8 mouse cellular contexts compared by ENCODE assay signal in genomic region chr4:141789564-141790218, GRCm38 (mm10). TPM values are rescaled to one million over a fixed set of nuclear protein-coding genes. Genes with fewer than 3 reads are reported as not detected.
DNase-seq lines count a peak whose midpoint lies in the region; ATAC-seq and TF ChIP-seq lines count a peak whose summit lies in the region.

No protein-coding gene starts in this region.

- H3K9ac ChIP-seq in heart, adult 2 months (ENCODE audit: low read depth, low read length), result peak overlapping the region; percentile 81
- peak overlapping the region; percentile 84 for H3K9ac ChIP-seq in forebrain, postnatal 0 days
- peak overlapping the region; percentile 97 for H3K9ac ChIP-seq in liver, postnatal 0 days (replicated peaks)

- no peak for ATAC-seq in forebrain, postnatal 0 days
- no peak for ATAC-seq in liver, postnatal 0 days

- H3K79me2 ChIP-seq in heart, adult 2 months (replicated peaks; ENCODE audit: control insufficient read depth, insufficient read depth, low read length), result no peaks in the 10 kb centered on the region

- H3K4me1 ChIP-seq in heart, adult 2 months (ENCODE audit: control insufficient read depth, insufficient read depth, low read length), result peaks cover 4% of the 10 kb centered on the region
- H3K4me1 ChIP-seq in forebrain, postnatal 0 days (ENCODE audit: insufficient read depth), result peaks cover 6% of the 10 kb centered on the region; the same call in 1 of the 2 replicates
- peaks cover 29% of the 10 kb centered on the region for H3K4me1 ChIP-seq in liver, postnatal 0 days (ENCODE audit: insufficient read depth)

- no peak for DNase-seq in heart, adult 2 months
- no peak for DNase-seq in heart, postnatal 4 days
- DNase-seq in B cell, adult 2 months, result peak; percentile 30
- peak; percentile 4 for DNase-seq in forebrain, postnatal 0 days
- DNase-seq in liver, postnatal 0 days, result no peak
- no peak for DNase-seq in frontal cortex, postnatal 10 days (ENCODE audit: low spot score in 2 of 2)
- DNase-seq in cerebellum, adult 9-10 months, result no peak
- no peak for DNase-seq in right cerebral cortex, postnatal 10 days (ENCODE audit: low spot score in 2 of 2)

- no peaks in the 10 kb centered on the region for H3K9me3 ChIP-seq in forebrain, postnatal 0 days (ENCODE audit: low read length)
- H3K9me3 ChIP-seq in liver, postnatal 0 days (ENCODE audit: low read length), result no peaks in the 10 kb centered on the region

- WGBS in heart, adult 2 months, result 32% methylated on average over 3 of the region's 3 CpGs
- 55% methylated on average over 3 of the region's 3 CpGs for WGBS in forebrain, postnatal 0 days
- 25% methylated on average over 3 of the region's 3 CpGs for WGBS in liver, postnatal 0 days (ENCODE audit: insufficient replicate concordance)

- no peaks in the 10 kb centered on the region for H3K27me3 ChIP-seq in heart, adult 2 months (ENCODE audit: control insufficient read depth, insufficient read depth, low read length)
- no peaks in the 10 kb centered on the region for H3K27me3 ChIP-seq in forebrain, postnatal 0 days (ENCODE audit: insufficient read depth, low read length)
- H3K27me3 ChIP-seq in liver, postnatal 0 days (ENCODE audit: insufficient read depth, low read length), result no peaks in the 10 kb centered on the region

- intact Hi-C loops in heart, adult 2 months (cut with DNase I), result loop anchor here (1.0 to 10.0 kb wide), 2 partner anchors 66 to 655 kb away; partner anchors contain the start of genes Ddi2 and Szrd1

- H3K36me3 ChIP-seq in heart, adult 2 months (ENCODE audit: control insufficient read depth, insufficient read depth, low read length), result no peaks in the 10 kb centered on the region
- H3K36me3 ChIP-seq in forebrain, postnatal 0 days (ENCODE audit: insufficient read depth), result peaks cover 23% of the 10 kb centered on the region
- H3K36me3 ChIP-seq in liver, postnatal 0 days (replicated peaks; ENCODE audit: insufficient read depth, low read length), result peaks cover 25% of the 10 kb centered on the region

- H3K4me2 ChIP-seq in forebrain, postnatal 0 days (ENCODE audit: low read depth), result peak overlapping the region; percentile 77
- peak overlapping the region; percentile 90 for H3K4me2 ChIP-seq in liver, postnatal 0 days (ENCODE audit: low read depth, low read length)

- no peak for TF ChIP-seq CTCF in heart, adult 2 months (IDR thresholded peaks at IDR 0.05)
- no peak for TF ChIP-seq CTCF in forebrain, postnatal 0 days (IDR thresholded peaks at IDR 0.05; ENCODE audit: low read depth)
- TF ChIP-seq CTCF in liver, postnatal 0 days (IDR thresholded peaks at IDR 0.05; ENCODE audit: low read depth), result no peak

- no peak for TF ChIP-seq POLR2A in heart, adult 2 months (IDR thresholded peaks at IDR 0.05; ENCODE audit: insufficient read depth, low read depth, low read length)

- no peak for TF ChIP-seq EP300 in heart, adult 2 months (IDR thresholded peaks at IDR 0.05; ENCODE audit: insufficient read depth, low read depth, low read length)
- peak; percentile 54 for TF ChIP-seq EP300 in liver, postnatal 0 days (IDR thresholded peaks at IDR 0.05; ENCODE audit: low read depth)

- peak overlapping the region; percentile 88 for H3K27ac ChIP-seq in heart, adult 2 months
- peak overlapping the region; percentile 69 for H3K27ac ChIP-seq in forebrain, postnatal 0 days (ENCODE audit: low read depth, low read length)
- peak overlapping the region; percentile 93 for H3K27ac ChIP-seq in liver, postnatal 0 days (ENCODE audit: low read depth)

- H3K4me3 ChIP-seq in heart, adult 2 months, result peak overlapping the region; percentile 80
- H3K4me3 ChIP-seq in forebrain, postnatal 0 days (ENCODE audit: low read depth, low read length), result peak overlapping the region; percentile 82
- peak overlapping the region; percentile 97 for H3K4me3 ChIP-seq in liver, postnatal 0 days (ENCODE audit: low read depth, low read length)

RNA-seq across cellular contexts. Expression of gene Dnajc16, which starts 1.0 kb away (rescaled TPM):
- total RNA-seq in heart, adult 2 months (2021), result 10 to 100 TPM; 20.4 to 24.9 TPM
- polyA plus RNA-seq in heart, adult 2 months (2012; rRNA removed), result 12.5 and 20.9 TPM in 2 replicates
- total RNA-seq in heart, postnatal 4 days (2021), result 10 to 100 TPM; 16.6 to 16.8 TPM
- 14.3 and 19.2 TPM in 2 replicates for total RNA-seq in forebrain, postnatal 0 days (2014; rRNA removed)
- 4.8 and 6.5 TPM in 2 replicates for polyA plus RNA-seq in forebrain, postnatal 0 days (2015; fragmentation: Nextera tagmentation; extraction: Ambion mirVana)
- 2.7 TPM in 2 replicates for polyA plus RNA-seq in liver, postnatal 0 days (2015; fragmentation: Nextera tagmentation; extraction: Ambion mirVana)

RNA-seq across cellular contexts. Expression of gene Casp9, which starts 3.7 kb away (rescaled TPM):
- total RNA-seq in heart, adult 2 months (2021), result 1 to 10 TPM; 7.5 to 8.1 TPM
- 10.0 and 15.5 TPM in 2 replicates for polyA plus RNA-seq in heart, adult 2 months (2012; rRNA removed)
- 10 to 100 TPM; 13.5 to 13.8 TPM for total RNA-seq in heart, postnatal 4 days (2021)
- total RNA-seq in forebrain, postnatal 0 days (2014; rRNA removed), result 13.2 and 17.7 TPM in 2 replicates
- 10.6 and 14.7 TPM in 2 replicates for polyA plus RNA-seq in forebrain, postnatal 0 days (2015; fragmentation: Nextera tagmentation; extraction: Ambion mirVana)
- 6.3 and 7.4 TPM in 2 replicates for polyA plus RNA-seq in liver, postnatal 0 days (2015; fragmentation: Nextera tagmentation; extraction: Ambion mirVana)

RNA-seq across cellular contexts. Expression of gene Cela2a, which starts 36.3 kb away (rescaled TPM):
- not detected for total RNA-seq in heart, adult 2 months (2021)
- 0.26 and 0.62 TPM in 2 replicates for polyA plus RNA-seq in heart, adult 2 months (2012; rRNA removed)
- not detected for total RNA-seq in heart, postnatal 4 days (2021)
- total RNA-seq in forebrain, postnatal 0 days (2014; rRNA removed), result 0.69 TPM in 1 of 2 replicates, not detected in the other
- polyA plus RNA-seq in forebrain, postnatal 0 days (2015; fragmentation: Nextera tagmentation; extraction: Ambion mirVana), result 0.18 and 0.39 TPM in 2 replicates
- polyA plus RNA-seq in liver, postnatal 0 days (2015; fragmentation: Nextera tagmentation; extraction: Ambion mirVana), result 0.61 and 28.3 TPM in 2 replicates

RNA-seq across cellular contexts. Expression of gene Agmat, which starts 43.2 kb away (rescaled TPM):
- under 1 TPM; 0.23 to 0.32 TPM for total RNA-seq in heart, adult 2 months (2021)
- 0.57 and 1.1 TPM in 2 replicates for polyA plus RNA-seq in heart, adult 2 months (2012; rRNA removed)
- total RNA-seq in heart, postnatal 4 days (2021), result under 1 TPM; 0.43 to 0.57 TPM
- not detected in 2 replicates for total RNA-seq in forebrain, postnatal 0 days (2014; rRNA removed)
- not detected in 2 replicates for polyA plus RNA-seq in forebrain, postnatal 0 days (2015; fragmentation: Nextera tagmentation; extraction: Ambion mirVana)
- 101 and 105 TPM in 2 replicates for polyA plus RNA-seq in liver, postnatal 0 days (2015; fragmentation: Nextera tagmentation; extraction: Ambion mirVana)

RNA-seq across cellular contexts. Expression of gene Ctrc, which starts 56.5 kb away (rescaled TPM):
- total RNA-seq in heart, adult 2 months (2021), result not detected
- polyA plus RNA-seq in heart, adult 2 months (2012; rRNA removed), result not detected in 2 replicates
- total RNA-seq in heart, postnatal 4 days (2021), result not detected
- not detected in 2 replicates for total RNA-seq in forebrain, postnatal 0 days (2014; rRNA removed)
- not detected in 2 replicates for polyA plus RNA-seq in forebrain, postnatal 0 days (2015; fragmentation: Nextera tagmentation; extraction: Ambion mirVana)
- not detected in 2 replicates for polyA plus RNA-seq in liver, postnatal 0 days (2015; fragmentation: Nextera tagmentation; extraction: Ambion mirVana)

Comparison
In these comparisons a context has a peak if more than half of its experiments do, and no peak if none do; other contexts are left out.
1. DNase-seq: peak in B cell, adult 2 months (2 of 2) and forebrain, postnatal 0 days (single experiment); none in heart, adult 2 months (0 of 2), heart, postnatal 4 days (single experiment), liver, postnatal 0 days (single experiment), frontal cortex, postnatal 10 days (0 of 2), cerebellum, adult 9-10 months (single experiment) and right cerebral cortex, postnatal 10 days (0 of 2).
2. Peak in every context shown above with its lines, with median percentiles within 50 percentile points of each other: H3K27ac ChIP-seq, H3K4me3 ChIP-seq and H3K9ac ChIP-seq.